Mouse (Mus musculus) layer of hippocampus, adult 18-20 months (tissue): ENCODE measurements around the gene Tmem189. TPM values are rescaled to one million over a fixed set of nuclear protein-coding genes. Genes with fewer than 3 reads are reported as not detected.

ENCODE experiments used
- DNase-seq, 2 experiments: peaks; one replicate each; pipeline ENCODE4 v3.0.0; 2022; ENCODE audit warnings: low spot score in 2 of 2
- total RNA-seq, 2 experiments: library from RNA; stranded (reverse); gene quantifications; 2 replicates each; pipeline ENCODE4 v1.2.3; 2021

Gene Tmem189
- total RNA-seq, 2 experiments from 2014 or later, result 46.7 TPM

- no peak for DNase-seq
Observed at GRCm38 (mm10) chr2:167702126-167702525, 12.5 kb upstream of the Tmem189 start.

GRCm38 (mm10) chr2:167701472-167701871 is 11.8 kb upstream of the Tmem189 start:
- DNase-seq, result no peak

- DNase-seq, result no peak
Observed at GRCm38 (mm10) chr2:167700018-167700417, 10.4 kb upstream of the Tmem189 start.

- DNase-seq, result no peak
Observed at GRCm38 (mm10) chr2:167697902-167698301, 8.3 kb upstream of the Tmem189 start.

- no peak for DNase-seq
Observed at GRCm38 (mm10) chr2:167696143-167696542, 6.5 kb upstream of the Tmem189 start.

- DNase-seq, result no peak
Observed at GRCm38 (mm10) chr2:167695491-167695890, 5.9 kb upstream of the Tmem189 start.

- DNase-seq, result no peak
Observed at GRCm38 (mm10) chr2:167694963-167695362, 5.3 kb upstream of the Tmem189 start.

GRCm38 (mm10) chr2:167694244-167694643 is 4.6 kb upstream of the Tmem189 start:
- DNase-seq, result no peak

GRCm38 (mm10) chr2:167693540-167693939 is 3.9 kb upstream of the Tmem189 start:
- DNase-seq, result no peak

GRCm38 (mm10) chr2:167692831-167693230 is 3.2 kb upstream of the Tmem189 start:
- no peak for DNase-seq

GRCm38 (mm10) chr2:167691871-167692661 is 2.4 kb upstream of the Tmem189 start:
- peak in 1 of 2 experiments; percentile 42 for DNase-seq

GRCm38 (mm10) chr2:167691410-167691809 is 1.8 kb upstream of the Tmem189 start:
- no peak for DNase-seq

- peak; percentile 43 to 84 for DNase-seq
Observed at GRCm38 (mm10) chr2:167690962-167691311, 1.3 kb upstream of the Tmem189 start.

GRCm38 (mm10) chr2:167690219-167690961 is 768 bp upstream of the Tmem189 start:
- DNase-seq, result peak; percentile 63 to 85

GRCm38 (mm10) chr2:167688498-167689451 is 847 bp downstream of the Tmem189 start, which contains the start of gene Cebpb:
Gene Cebpb, plus strand, starts transcription at chr2:167688915.
- peak; percentile 79 to 86 for DNase-seq

GRCm38 (mm10) chr2:167688126-167688497 is 1.5 kb downstream of the Tmem189 start:
- DNase-seq, result no peak

GRCm38 (mm10) chr2:167687651-167688101 is 1.9 kb downstream of the Tmem189 start:
- DNase-seq, result no peak

GRCm38 (mm10) chr2:167687250-167687586 is 2.4 kb downstream of the Tmem189 start:
- no peak for DNase-seq

GRCm38 (mm10) chr2:167686382-167687249 is 3.0 kb downstream of the Tmem189 start:
- DNase-seq, result no peak

- DNase-seq, result no peak
Observed at GRCm38 (mm10) chr2:167685865-167686264, 3.8 kb downstream of the Tmem189 start.
